Mouse (Mus musculus) liver, embryonic 12.5 days (tissue): ENCODE results near the gene Il27. TPM values are rescaled to one million over a fixed set of nuclear protein-coding genes. Genes with fewer than 3 reads are reported as not detected.
A peak's percentile ranks its signal among the peaks of the same experiment; 100 is the strongest.
"Not testable (repeated sequence)": the region's sequence is repeated elsewhere in the genome, so short reads cannot be mapped to it uniquely, and the experiment has no call there.

Experiments used
- ATAC-seq: fragments of 200-750 bp; cut with Nextera tagmentation; 2 replicates; pipeline ENCODE4 v1.8.0; 2017; ENCODE audit warnings: moderate number of reproducible peaks, mild to moderate bottlenecking, moderate library complexity
- H3K27ac ChIP-seq: fragments of 300-500 bp; sonication (generic); 2 replicates; pipeline ENCODE4 v1.5.1; 2016; ENCODE audit warnings: mild to moderate bottlenecking
- H3K27me3 ChIP-seq: fragments of 300-500 bp; sonication (generic); replicated peaks from 2 replicates; pipeline ENCODE4 v1.6.1; 2016; ENCODE audit warnings: mild to moderate bottlenecking, moderate library complexity
- H3K36me3 ChIP-seq: fragments of 300-500 bp; sonication (generic); 2 replicates; pipeline ENCODE4 v1.6.1; 2016; ENCODE audit warnings: mild to moderate bottlenecking, moderate library complexity
- H3K4me1 ChIP-seq: fragments of 300-500 bp; sonication (generic); 2 replicates; pipeline ENCODE4 v1.6.1; 2016
- H3K4me2 ChIP-seq: fragments of 300-500 bp; sonication (generic); 2 replicates; pipeline ENCODE4 v1.6.1; 2016; ENCODE audit warnings: mild to moderate bottlenecking, moderate library complexity
- H3K4me3 ChIP-seq: fragments of 300-500 bp; sonication (generic); 2 replicates; pipeline ENCODE4 v1.5.1; 2016; ENCODE audit warnings: mild to moderate bottlenecking, moderate library complexity
- H3K9ac ChIP-seq: fragments of 300-500 bp; sonication (generic); 2 replicates; pipeline ENCODE4 v1.6.1; 2016; ENCODE audit warnings: mild to moderate bottlenecking, moderate library complexity
- H3K9me3 ChIP-seq: fragments of 300-500 bp; sonication (generic); replicated peaks from 2 replicates; pipeline ENCODE4 v1.6.1; 2016; ENCODE audit warnings: mild to moderate bottlenecking, moderate library complexity
- WGBS: fragments of 180-500 bp; shearing (Covaris S2); methylation state at CpG from one replicate; pipeline ENCODE4 v1.1.7; 2016; ENCODE audit not compliant: insufficient replicate concordance; 5-methylcytosine and 5-hydroxymethylcytosine counted together
- polyA plus RNA-seq: library from polyadenylated mRNA; unstranded; fragments of >200 nt; fragmentation: Nextera tagmentation; extraction: Ambion mirVana; gene quantifications from 2 replicates; pipeline ENCODE4 v1.2.1, GENCODE M21; 2016

Il27 gene
- not detected in 2 replicates for polyA plus RNA-seq

GRCm38 (mm10) chr7:126594862-126595561 is at the start of gene Il27:
Gene Il27, minus strand, starts transcription at chr7:126594941.
- Histone ChIP-seq H3K4me3 (no peak within 1 kb of the TSS), H3K4me1 (peaks cover 9% of the 10 kb centered on the region; the same call in 1 of the 2 replicates), H3K36me3 (no peaks in the 10 kb centered on the region), H3K9ac (no peak within 1 kb of the TSS), H3K9me3 (no peaks in the 10 kb centered on the region), H3K4me2 (no peak within 1 kb of the TSS), H3K27ac (no peak within 1 kb of the TSS), H3K27me3 (peaks cover 30% of the 10 kb centered on the region)
- 60% methylated on average over 11 of the region's 11 CpGs for WGBS
- no peak for ATAC-seq

GRCm38 (mm10) chr7:126644345-126644744 is 49.6 kb upstream of the Il27 start:
- Histone ChIP-seq H3K4me1 (peaks cover 19% of the 10 kb centered on the region; the same call in 1 of the 2 replicates), H3K27ac (no peak overlapping the region), H3K4me3 (no peak overlapping the region), H3K27me3 (no peaks in the 10 kb centered on the region), H3K4me2 (no peak overlapping the region), H3K36me3 (no peaks in the 10 kb centered on the region), H3K9me3 (no peaks in the 10 kb centered on the region), H3K9ac (no peak overlapping the region)
- 48% methylated on average over 3 of the region's 3 CpGs for WGBS
- no peak for ATAC-seq

GRCm38 (mm10) chr7:126643244-126643617 is 48.5 kb upstream of the Il27 start:
- ATAC-seq, result peak; percentile 41; the same call in 1 of the 2 replicates
- H3K9ac ChIP-seq, H3K36me3 ChIP-seq, H3K9me3 ChIP-seq, H3K27me3 ChIP-seq, H3K4me3 ChIP-seq, H3K27ac ChIP-seq, H3K4me2 ChIP-seq: not testable (repeated sequence)
- H3K4me1 ChIP-seq, result peaks cover 13% of the 10 kb centered on the region; the same call in 1 of the 2 replicates
- 34% methylated on average over 3 of the region's 3 CpGs for WGBS

GRCm38 (mm10) chr7:126642545-126643243 is 48.0 kb upstream of the Il27 start:
- Histone ChIP-seq H3K27me3 (no peaks in the 10 kb centered on the region), H3K9me3 (no peaks in the 10 kb centered on the region), H3K36me3 (no peaks in the 10 kb centered on the region), H3K27ac (no peak overlapping the region), H3K4me1 (peaks cover 13% of the 10 kb centered on the region; the same call in 1 of the 2 replicates), H3K4me2 (no peak overlapping the region), H3K4me3 (no peak overlapping the region), H3K9ac (no peak overlapping the region)
- WGBS, result 51% methylated on average over 5 of the region's 5 CpGs
- no peak for ATAC-seq

GRCm38 (mm10) chr7:126636733-126637520 is 42.2 kb upstream of the Il27 start:
- Histone ChIP-seq H3K27ac (no peak overlapping the region), H3K4me2 (no peak overlapping the region), H3K4me1 (peaks cover 9% of the 10 kb centered on the region), H3K4me3 (no peak overlapping the region), H3K9ac (no peak overlapping the region), H3K27me3 (no peaks in the 10 kb centered on the region), H3K9me3 (no peaks in the 10 kb centered on the region), H3K36me3 (no peaks in the 10 kb centered on the region)
- no peak for ATAC-seq
- WGBS, result 13% methylated on average over 4 of the region's 4 CpGs

- Histone ChIP-seq H3K4me3 (no peak overlapping the region), H3K9me3 (no peaks in the 10 kb centered on the region), H3K4me1 (peaks cover 16% of the 10 kb centered on the region), H3K36me3 (no peaks in the 10 kb centered on the region), H3K27ac (no peak overlapping the region), H3K27me3 (no peaks in the 10 kb centered on the region), H3K4me2 (no peak overlapping the region), H3K9ac (no peak overlapping the region)
- no peak for ATAC-seq
Observed at GRCm38 (mm10) chr7:126635375-126635774, 40.6 kb upstream of the Il27 start.

GRCm38 (mm10) chr7:126632478-126632877 is 37.7 kb upstream of the Il27 start:
- no peaks in the 10 kb centered on the region for H3K27me3 ChIP-seq
- no peaks in the 10 kb centered on the region for H3K9me3 ChIP-seq
- no peak overlapping the region for H3K9ac ChIP-seq
- peaks cover 20% of the 10 kb centered on the region for H3K4me1 ChIP-seq
- H3K4me3 ChIP-seq, result no peak overlapping the region
- H3K36me3 ChIP-seq, result no peaks in the 10 kb centered on the region
- peak; percentile 60; the same call in 1 of the 2 replicates for ATAC-seq
- 21% methylated on average over 2 of the region's 2 CpGs for whole genome bisulfite sequencing
- H3K27ac ChIP-seq, result no peak overlapping the region
- no peak overlapping the region; the same call in 1 of the 2 replicates for H3K4me2 ChIP-seq

- Histone ChIP-seq H3K27me3 (no peaks in the 10 kb centered on the region), H3K27ac (no peak within 1 kb of the TSS), H3K36me3 (no peaks in the 10 kb centered on the region), H3K4me1 (peaks cover 22% of the 10 kb centered on the region), H3K4me3 (no peak within 1 kb of the TSS), H3K4me2 (no peak within 1 kb of the TSS), H3K9me3 (no peaks in the 10 kb centered on the region), H3K9ac (no peak within 1 kb of the TSS)
- WGBS, result 78% methylated on average over 4 of the region's 4 CpGs
- no peak for ATAC-seq
Observed at GRCm38 (mm10) chr7:126630824-126631518, 36.2 kb upstream of the Il27 start, which contains the start of gene Nupr1. Gene Nupr1, minus strand, starts transcription at chr7:126630861.

- ATAC-seq, result no peak
- Histone ChIP-seq H3K27ac (no peak overlapping the region), H3K9me3 (no peaks in the 10 kb centered on the region), H3K36me3 (no peaks in the 10 kb centered on the region), H3K27me3 (no peaks in the 10 kb centered on the region), H3K4me1 (peaks cover 33% of the 10 kb centered on the region), H3K9ac (no peak overlapping the region), H3K4me2 (no peak overlapping the region), H3K4me3 (no peak overlapping the region)
- WGBS, result 52% methylated on average over 3 of the region's 3 CpGs
Observed at GRCm38 (mm10) chr7:126629915-126630314, 35.2 kb upstream of the Il27 start.

GRCm38 (mm10) chr7:126628111-126628510 is 33.4 kb upstream of the Il27 start:
- H3K27me3 ChIP-seq, result no peaks in the 10 kb centered on the region
- no peak overlapping the region for H3K27ac ChIP-seq
- H3K9me3 ChIP-seq, result no peaks in the 10 kb centered on the region
- H3K4me3 ChIP-seq, result no peak overlapping the region
- 64% methylated on average over 6 of the region's 6 CpGs for WGBS
- no peaks in the 10 kb centered on the region for H3K36me3 ChIP-seq
- no peak overlapping the region for H3K4me2 ChIP-seq
- no peak for ATAC-seq
- no peak overlapping the region for H3K9ac ChIP-seq
- peaks cover 51% of the 10 kb centered on the region for H3K4me1 ChIP-seq

- Histone ChIP-seq H3K27ac (no peak overlapping the region), H3K4me2 (peak overlapping the region; percentile 50), H3K4me1 (peaks cover 57% of the 10 kb centered on the region), H3K27me3 (no peaks in the 10 kb centered on the region), H3K9me3 (no peaks in the 10 kb centered on the region), H3K9ac (peak overlapping the region; percentile 28; the same call in 1 of the 2 replicates), H3K4me3 (no peak overlapping the region), H3K36me3 (no peaks in the 10 kb centered on the region)
- 75% methylated on average over 3 of the region's 3 CpGs for WGBS
- no peak for ATAC-seq
Observed at GRCm38 (mm10) chr7:126625807-126626600, 31.3 kb upstream of the Il27 start.
